Mouse (Mus musculus): ENCODE data around the gene Peak1.
A peak's percentile ranks its signal among the peaks of the same experiment; 100 is the strongest.

Gene Peak1

DNA sequence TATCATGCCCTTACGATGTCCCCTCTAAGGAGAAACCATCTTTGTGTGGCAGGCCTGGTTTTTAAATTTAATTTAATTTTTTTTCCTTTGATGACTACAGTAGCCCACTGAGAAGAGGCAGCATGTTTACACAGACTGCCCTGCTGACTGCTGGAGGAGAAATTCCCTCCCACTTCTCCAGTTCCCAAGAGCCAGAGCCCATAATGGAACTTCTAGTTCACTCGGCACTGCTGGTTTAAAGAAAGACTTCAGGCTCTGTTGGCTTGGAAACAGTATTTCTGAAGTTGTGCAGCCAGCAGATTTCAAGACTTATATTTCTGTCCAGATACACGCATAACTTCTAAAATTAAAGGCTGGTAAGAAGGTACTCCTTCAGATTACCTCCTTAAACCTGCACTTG, 175.2 kb downstream of the Peak1 start:
- DNase-seq = no peak

- DNase-seq = no peak
These were observed 176.8 kb downstream of the Peak1 start for GRCm38 (mm10) chr9:56241076-56241475.

DNA sequence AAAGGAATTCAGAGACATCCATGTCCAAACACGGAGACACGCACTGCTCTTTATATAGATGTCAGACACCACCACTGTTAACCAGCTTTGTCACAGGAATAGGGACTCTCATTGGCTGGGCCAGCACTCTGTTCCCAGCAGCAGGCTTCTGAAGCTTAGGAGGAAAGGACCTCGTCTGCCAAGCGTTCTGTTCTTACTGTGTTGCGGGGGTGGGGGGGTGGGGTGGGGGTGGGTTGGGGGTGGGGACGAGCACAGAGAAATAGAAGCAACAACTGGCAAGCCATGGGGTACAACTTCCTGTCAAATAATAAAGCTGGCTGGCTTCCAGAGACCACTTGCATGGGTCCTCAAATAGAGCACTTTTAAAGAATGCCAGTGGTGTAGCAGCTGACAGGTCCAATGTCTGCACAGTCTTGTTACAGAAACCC, 182.0 kb downstream of the Peak1 start:
- no peak for DNase-seq

GRCm38 (mm10) chr9:56235281-56235680, 182.6 kb downstream of the Peak1 start:
- DNase-seq = no peak

DNA sequence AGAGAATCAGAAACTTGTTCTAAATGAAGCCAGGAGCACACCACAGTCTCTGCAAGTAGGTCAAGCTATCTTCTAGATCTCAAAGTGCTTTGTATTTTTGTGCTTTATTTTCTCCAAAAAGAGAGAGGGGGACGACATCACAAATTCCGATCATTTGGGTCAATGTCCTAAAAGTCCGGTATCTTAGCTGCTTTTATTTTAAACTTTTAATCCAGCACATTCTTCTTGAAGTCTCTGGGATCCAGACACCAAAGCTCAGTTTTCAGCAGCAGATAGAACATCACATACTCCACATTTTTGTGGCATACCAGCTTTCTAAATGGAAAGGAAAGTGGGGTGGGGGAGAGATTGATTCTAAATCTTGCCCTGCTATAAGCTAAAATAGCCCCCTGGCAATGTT, 183.3 kb downstream of the Peak1 start:
- no peak for DNase-seq

DNA sequence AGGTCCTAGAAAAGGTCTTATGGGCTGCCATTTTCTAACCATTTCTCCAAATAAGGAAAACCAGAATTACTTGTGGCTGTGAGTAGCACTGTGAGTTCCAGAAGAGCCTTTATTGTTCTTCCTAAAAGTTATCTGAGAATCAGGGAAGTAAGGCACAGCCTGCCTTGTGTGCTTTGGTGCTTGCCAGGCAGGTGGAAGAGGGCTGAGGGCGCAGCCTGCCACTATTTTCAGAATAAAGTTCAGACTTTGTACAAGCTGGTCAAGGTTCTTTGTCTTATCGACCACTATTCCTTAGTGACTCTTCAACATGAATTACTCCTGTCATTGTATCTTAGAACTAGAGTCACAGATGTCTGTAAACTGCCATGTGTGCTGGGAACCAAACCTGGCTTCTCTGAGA, 184.6 kb downstream of the Peak1 start:
- DNase-seq = no peak

DNA sequence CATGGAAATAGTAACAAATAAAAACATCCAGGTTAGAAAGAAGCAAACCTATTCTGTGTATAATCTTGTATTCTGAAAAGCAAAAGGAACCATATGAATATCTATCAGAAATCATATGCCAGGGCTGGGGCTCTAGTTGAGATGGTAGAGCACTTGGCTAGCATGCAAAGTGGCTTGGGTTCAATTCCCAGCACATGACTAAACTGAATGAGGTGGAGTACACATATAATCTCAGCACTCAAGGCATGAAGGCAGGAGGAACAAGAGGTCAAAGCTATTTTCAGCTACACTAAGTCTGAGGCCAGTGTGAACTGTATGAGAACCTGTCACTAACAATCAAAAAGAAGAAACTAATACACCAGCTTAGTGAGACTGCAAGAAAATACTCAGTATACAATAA, 187.0 kb downstream of the Peak1 start:
- DNase-seq = no peak

DNA sequence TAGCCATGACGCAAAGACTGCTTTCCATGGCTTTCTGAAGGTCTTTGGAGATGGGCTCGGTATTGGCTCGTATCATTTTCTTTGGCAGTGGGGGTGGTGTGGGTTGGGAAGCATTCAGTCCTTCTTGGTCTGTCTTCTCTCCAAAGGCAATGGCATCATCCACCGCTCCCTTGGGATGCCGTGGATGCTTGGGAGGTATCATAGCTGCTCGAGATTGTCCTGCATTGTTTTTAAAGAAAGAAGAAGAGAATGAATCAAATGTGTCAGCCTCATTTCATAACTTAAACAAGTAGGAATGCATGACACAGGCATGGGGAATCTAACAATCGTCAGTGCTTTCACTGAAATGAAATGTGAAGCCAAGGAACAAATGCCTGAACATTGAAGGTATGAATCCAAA, 190.2 kb downstream of the Peak1 start:
- DNase-seq = no peak

DNA sequence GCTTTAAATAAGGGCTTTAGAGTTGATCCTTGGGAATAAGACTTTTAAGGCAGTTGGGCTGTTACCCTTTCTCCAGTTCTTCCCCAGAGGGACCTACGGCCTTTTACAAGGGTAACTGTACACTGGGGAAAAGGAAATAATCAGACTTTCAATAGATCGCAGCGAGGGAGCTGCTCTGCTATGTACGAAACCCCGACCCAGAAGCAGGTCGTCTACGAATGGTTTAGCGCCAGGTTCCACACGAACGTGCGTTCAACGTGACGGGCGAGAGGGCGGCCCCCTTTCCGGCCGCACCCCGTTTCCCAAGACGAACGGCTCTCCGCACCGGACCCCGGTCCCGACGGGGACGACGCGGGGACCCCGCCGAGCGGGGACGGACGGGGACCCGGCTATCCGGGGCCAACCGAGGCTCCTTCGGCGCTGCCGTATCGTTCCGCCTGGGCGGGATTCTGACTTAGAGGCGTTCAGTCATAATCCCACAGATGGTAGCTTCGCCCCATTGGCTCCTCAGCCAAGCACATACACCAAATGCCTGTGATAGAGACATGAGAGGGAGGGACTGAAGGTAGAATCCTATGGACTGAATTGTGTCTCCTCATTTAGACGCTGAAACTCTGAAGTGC, 194.3 kb downstream of the Peak1 start:
- peak; percentile 56 for DNase-seq

- no peak for DNase-seq
These were observed 199.0 kb downstream of the Peak1 start for GRCm38 (mm10) chr9:56218860-56219259.

- no peak for DNase-seq
These were observed 199.8 kb downstream of the Peak1 start for GRCm38 (mm10) chr9:56218043-56218442.

- no peak for DNase-seq
These were observed 200.5 kb downstream of the Peak1 start for GRCm38 (mm10) chr9:56217386-56217785.

DNA sequence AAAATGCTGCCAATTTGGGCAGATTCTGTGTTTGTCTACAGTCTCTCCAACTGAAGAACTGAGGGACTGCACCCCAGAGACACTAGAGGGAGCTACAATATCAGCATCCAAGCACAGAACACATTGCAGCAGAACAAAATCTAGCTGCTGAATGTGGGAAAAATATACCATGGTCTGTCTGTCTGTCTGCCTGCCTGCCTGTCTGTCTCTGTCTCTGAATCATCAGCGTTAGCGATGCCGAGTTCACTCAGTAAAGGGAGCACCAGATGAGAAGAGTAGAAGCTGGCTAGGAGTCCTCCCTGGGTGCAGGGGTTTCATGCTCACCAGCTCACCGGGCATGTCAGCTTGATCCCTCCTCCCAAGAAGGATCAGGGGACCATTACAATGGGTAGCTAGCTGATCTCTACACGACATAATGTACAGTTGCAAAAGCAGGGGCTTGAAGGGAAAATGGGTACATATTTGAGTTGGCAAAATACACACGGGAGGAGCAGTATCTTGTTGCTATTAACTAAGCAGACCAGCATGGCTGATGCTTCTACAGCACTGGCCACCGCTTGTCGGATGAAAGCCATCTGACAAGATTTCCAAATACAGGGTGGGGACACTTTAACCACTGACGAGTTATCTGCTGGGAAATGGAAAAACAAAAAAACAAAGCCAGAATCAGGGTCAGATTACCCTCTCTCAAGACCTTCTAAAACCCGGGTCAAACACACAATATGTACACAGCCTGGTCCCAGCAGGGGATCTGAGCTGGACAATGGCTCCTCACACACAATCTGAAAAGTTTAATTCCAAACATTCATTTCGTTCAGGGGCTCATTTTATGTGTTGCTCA, 204.2 kb downstream of the Peak1 start:
- peak; percentile 68 for DNase-seq

DNA sequence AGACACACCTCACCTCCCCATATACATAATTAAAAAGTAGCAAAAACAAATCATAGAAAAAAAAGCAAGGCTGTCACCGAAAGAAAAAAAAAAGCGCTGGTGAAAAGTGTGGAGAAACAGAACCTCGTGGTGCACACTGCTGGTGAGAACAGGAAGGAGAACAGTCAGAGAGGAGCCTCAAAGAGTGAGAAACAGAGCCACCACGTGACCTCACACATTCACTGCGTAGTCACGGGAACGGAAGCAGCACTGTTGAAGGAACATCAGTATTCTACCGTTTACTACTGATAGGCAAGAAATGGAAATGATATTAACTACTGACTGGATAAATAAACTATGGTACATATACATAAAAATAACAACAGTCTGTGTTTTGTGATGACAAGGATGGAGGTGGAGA, 209.1 kb downstream of the Peak1 start:
- no peak for DNase-seq

- no peak for DNase-seq
These were observed 210.4 kb downstream of the Peak1 start for GRCm38 (mm10) chr9:56207516-56207915.

DNA sequence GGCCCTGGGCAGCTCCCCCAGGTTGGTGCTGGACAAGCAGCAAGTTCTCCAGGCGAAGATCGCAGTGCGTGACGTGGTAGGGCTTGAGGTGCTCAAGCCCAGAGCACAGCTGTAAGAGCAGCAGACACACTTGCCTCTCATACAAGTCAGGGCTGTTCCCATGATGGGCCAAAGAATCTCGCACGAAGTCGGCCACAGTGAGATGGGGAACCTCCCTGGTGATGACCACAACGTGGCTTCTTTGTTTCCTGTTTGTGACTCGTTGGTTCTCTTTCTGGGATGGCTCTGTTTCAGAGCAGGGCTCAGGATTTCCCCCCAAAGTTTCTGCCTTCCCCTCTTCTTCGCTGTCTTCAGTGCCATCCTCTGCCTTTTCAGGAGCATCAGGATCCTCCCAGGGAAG, 210.8 kb downstream of the Peak1 start:
- no peak for DNase-seq

DNA sequence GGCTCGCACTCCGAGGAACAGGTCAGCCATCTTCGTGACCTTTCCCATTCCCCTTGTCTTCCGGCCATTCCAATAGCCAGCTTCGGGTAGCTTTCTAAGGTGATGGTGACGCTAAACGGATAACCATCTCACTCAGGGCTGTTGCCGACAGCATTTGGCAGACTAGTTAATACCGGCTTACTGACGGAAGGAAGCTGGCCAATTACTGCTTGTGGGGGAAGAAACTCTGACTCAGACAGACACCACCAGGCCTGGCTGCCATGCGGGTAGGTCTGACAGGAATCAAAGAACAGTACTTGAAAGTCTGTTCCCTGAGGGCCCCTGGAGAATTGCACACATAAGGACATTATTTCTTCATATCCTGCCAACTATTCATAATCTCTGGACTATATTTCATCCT, 212.5 kb downstream of the Peak1 start:
- no peak for DNase-seq

GRCm38 (mm10) chr9:56204316-56204715, 213.6 kb downstream of the Peak1 start:
- DNase-seq = no peak

DNA sequence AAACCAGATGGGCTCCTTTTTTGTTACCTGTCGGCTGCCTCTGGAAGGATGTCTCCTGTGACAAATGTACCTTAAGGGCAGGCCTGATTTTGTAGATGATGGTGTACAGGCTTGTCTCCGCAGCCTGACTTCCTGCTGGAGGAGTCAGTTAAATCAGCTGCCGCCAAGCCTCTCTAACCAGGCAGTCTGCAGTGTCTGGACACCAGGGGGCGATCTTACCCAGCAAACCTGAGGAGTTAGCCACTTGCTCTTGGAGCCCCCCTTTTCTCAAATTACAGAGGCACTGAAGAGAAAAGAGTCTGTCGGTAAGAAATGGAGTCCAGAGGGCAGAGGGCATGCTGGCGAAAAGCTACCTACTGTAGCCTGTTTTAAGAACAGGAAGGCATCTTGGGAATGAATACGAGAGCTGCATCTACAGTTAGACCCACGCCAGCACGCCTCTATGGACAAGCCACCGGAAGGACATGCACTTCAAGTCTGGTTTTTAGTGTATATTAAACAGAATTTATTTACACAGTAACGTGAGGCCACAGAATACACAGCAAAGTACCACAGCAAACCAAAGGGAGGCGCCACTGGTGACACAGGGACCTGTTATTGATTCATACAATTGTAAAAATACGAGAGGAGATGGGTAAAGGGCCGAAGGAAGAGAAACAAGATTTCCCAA, 217.1 kb downstream of the Peak1 start:
- DNase-seq = peak; percentile 94

DNA sequence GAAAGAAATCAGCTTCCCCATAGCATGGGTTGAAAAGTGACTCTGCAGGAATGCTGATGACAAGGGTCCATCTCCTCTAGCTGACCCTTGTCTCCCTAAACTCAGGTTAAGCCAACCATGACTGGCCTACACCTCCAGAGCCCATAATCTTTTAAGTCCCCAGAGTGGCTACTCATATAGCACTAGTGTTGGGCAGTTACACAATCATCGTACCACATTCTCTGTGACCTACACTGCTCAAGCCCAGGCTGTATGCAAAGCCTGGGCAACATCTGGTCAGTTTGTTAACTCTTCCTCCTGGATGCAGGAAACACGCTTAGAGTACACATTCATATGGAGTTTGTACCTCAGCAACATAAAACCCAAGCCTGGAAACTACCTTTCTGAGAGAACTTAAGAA, 217.7 kb downstream of the Peak1 start:
- no peak for DNase-seq

DNA sequence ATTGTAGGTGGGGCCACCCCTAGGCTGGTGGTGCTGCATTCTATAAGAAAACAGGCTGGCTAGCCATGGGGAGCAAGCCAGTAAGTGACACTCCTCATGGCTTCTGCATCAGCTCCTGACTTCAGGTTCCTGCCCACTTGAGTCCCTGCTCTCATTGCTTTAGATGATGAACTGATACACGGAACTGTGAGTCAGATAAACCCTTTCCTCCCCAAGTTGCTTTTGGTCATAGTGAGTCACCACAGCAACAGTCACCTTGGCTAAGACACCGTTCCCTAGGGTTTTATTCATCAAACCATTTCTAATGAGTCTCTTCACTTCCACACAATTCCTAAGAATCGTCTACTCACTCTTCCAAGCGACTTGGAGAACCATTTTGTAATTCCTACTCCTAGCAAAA, 220.9 kb downstream of the Peak1 start:
- DNase-seq = no peak

DNA sequence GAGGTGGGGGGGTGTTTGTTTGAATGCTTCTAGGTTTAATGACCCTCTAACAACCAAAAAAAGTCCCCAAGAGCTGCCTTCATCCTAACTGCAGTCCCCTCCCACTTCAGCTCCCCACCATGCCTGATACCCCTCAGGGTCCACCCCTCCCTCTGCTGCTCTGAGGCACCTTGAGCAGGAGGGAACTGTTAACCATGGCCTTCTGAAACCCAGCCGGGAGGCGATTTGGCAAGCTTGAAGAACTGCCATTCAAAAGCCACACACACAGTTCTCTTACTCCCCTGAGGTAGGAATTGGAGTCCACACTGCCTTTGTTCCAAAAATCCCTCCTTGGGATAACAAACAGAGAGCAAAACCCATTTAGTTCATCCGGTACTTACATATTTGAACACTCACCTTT, 222.7 kb downstream of the Peak1 start:
- no peak for DNase-seq

DNA sequence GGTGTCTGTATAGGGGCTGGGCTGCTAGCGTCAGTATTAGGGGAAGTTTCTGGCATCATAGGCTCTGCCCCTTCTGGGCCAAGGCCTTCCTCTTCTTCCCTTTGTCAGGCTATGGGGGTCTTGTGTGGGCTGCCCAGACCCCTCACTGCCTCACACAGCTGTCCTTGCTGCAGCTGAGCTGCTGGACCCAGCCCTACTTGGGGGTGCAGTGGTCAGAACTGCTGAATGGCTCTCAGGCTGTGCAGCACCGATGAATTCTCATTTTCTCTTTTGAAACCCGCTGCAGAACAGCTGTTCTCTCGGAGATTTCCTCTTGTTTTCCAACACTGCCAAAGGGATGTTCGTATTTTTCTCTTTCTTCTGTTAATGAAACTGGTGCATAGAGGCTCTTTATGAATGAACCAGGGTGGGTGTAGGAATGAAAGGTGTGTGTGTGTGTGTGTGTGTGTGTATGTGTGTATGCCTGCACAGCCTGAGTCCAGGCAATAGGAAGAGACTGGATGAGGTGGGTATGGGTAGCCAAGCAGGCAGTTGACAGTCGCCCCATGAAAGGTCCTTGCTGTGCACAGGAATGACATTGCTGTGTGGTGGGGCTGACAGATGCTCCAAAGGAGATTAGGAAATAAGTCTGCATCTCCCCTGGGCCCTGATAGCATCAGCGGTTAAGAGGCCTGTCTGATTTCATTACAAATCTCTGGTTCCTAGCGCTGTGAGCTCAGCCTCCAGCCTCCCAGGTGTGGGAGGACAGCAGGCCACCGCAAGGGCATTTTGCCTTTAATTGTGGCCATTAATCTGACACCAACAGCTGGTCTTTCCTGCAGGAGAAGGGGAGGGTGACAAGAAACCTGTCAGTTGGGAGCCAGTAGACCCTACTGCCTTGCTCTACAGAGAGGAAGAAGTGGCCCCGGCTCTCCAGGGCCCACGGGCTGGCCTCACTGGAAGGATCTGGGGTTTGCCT, 226.1 kb downstream of the Peak1 start:
- no peak for DNase-seq

All from kidney, postnatal 10 days (tissue).